Mouse (Mus musculus) forelimb bud, embryonic 11.5 days (tissue): ENCODE data around the gene Vmn1r112.
"Not testable (repeated sequence)": the region's sequence is repeated elsewhere in the genome, so short reads cannot be mapped to it uniquely, and the experiment has no call there.

Source experiments
- DNase-seq: peaks from one replicate; pipeline ENCODE4 v3.0.0-alpha.2; 2012; ENCODE audit warnings: low read depth, low spot score

Vmn1r112 gene

GRCm38 (mm10) chr7:20770885-20771284 lies at the start of gene Vmn1r112:
Gene Vmn1r112, plus strand, starts transcription at chr7:20771185.
- not testable (repeated sequence) for DNase-seq

- DNase-seq, result not testable (repeated sequence)
These were observed 40.5 kb upstream of the Vmn1r112 start, which contains the start of gene Gm10668 for GRCm38 (mm10) chr7:20730524-20730923. Gene Gm10668, minus strand, starts transcription at chr7:20730624.

GRCm38 (mm10) chr7:20786985-20787384 lies 16.0 kb downstream of the Vmn1r112 start, which contains the start of gene Vmn1r113:
Gene Vmn1r113, plus strand, starts transcription at chr7:20787285.
- not testable (repeated sequence) for DNase-seq

- DNase-seq, result not testable (repeated sequence)
These were observed 41.1 kb downstream of the Vmn1r112 start, which contains the start of gene Vmn1r114 for GRCm38 (mm10) chr7:20812086-20812485. Gene Vmn1r114, minus strand, starts transcription at chr7:20812186.
